Mouse (Mus musculus) MEL (cell line): ENCODE measurements around the gene Znfx1. TPM values are rescaled to one million over a fixed set of nuclear protein-coding genes. Genes with fewer than 3 reads are reported as not detected.

Source experiments
- DNase-seq: peaks from one replicate; pipeline ENCODE4 v3.0.0; 2011; ENCODE audit warnings: low read depth, low spot score
- H3K27ac ChIP-seq: 2 replicates; pipeline ENCODE4 v1.5.1; 2012; ENCODE audit warnings: low read depth, mild to moderate bottlenecking, control low read depth, low read length, moderate library complexity; ENCODE audit not compliant: control insufficient read depth
- H3K27me3 ChIP-seq, 2 experiments: fragments of 150-350 bp in 1 of 2; sonication (generic) in 1 of 2; 2 replicates each; pipeline ENCODE4 v1.6.1; 2012; ENCODE audit warnings: low read length in 2 of 2, mild to moderate bottlenecking in 2 of 2, improper control_type of control experiment in 1 of 2, moderate library complexity in 1 of 2; ENCODE audit not compliant: insufficient read depth in 2 of 2, control insufficient read depth in 1 of 2
- H3K36me3 ChIP-seq, 2 experiments: 2 replicates each; pipeline ENCODE4 v1.6.1; 2012 to 2014; ENCODE audit warnings: low read length in 2 of 2, improper control_type of control experiment in 1 of 2, inconsistent platforms in 1 of 2, mild to moderate bottlenecking in 1 of 2; ENCODE audit not compliant: insufficient read depth in 2 of 2, control insufficient read depth in 1 of 2
- H3K4me1 ChIP-seq, 2 experiments: fragments of 150-350 bp in 1 of 2; sonication (generic) in 1 of 2; 2 replicates each; pipeline ENCODE4 v1.6.1; 2012; ENCODE audit warnings: low read length in 2 of 2, improper control_type of control experiment in 1 of 2, mild to moderate bottlenecking in 1 of 2; ENCODE audit not compliant: insufficient read depth in 2 of 2, control insufficient read depth in 1 of 2
- H3K4me3 ChIP-seq, 2 experiments: fragments of 150-350 bp in 1 of 2; sonication (generic) in 1 of 2; 2 replicates each; pipeline ENCODE4 v1.5.1; 2012; ENCODE audit warnings: low read depth in 2 of 2, low read length in 2 of 2, mild to moderate bottlenecking in 2 of 2, moderate library complexity in 2 of 2, control low read depth in 1 of 2, improper control_type of control experiment in 1 of 2; ENCODE audit not compliant: control insufficient read depth in 1 of 2, insufficient read depth in 1 of 2
- H3K79me2 ChIP-seq: 2 replicates; pipeline ENCODE4 v1.6.1; 2012; ENCODE audit warnings: mild to moderate bottlenecking, low read length, moderate library complexity; ENCODE audit not compliant: control insufficient read depth, poor library complexity, insufficient read depth
- H3K9ac ChIP-seq: 2 replicates; pipeline ENCODE4 v1.6.1; 2012; ENCODE audit warnings: low read depth, mild to moderate bottlenecking, control low read depth, low read length, moderate library complexity; ENCODE audit not compliant: control insufficient read depth, poor library complexity, severe bottlenecking
- H3K9me3 ChIP-seq: fragments of 150-350 bp; sonication (generic); replicated peaks from 2 replicates; pipeline ENCODE4 v1.6.1; 2012; ENCODE audit warnings: mild to moderate bottlenecking, low read length, improper control_type of control experiment, moderate library complexity; ENCODE audit not compliant: insufficient read depth
- BHLHE40 ChIP-seq: IDR thresholded peaks from 2 replicates; pipeline ENCODE4 v1.6.1; 2012; ENCODE audit warnings: low read depth, mild to moderate bottlenecking, inconsistent platforms, low read length, improper control_type of control experiment, borderline replicate concordance
- CHD1 ChIP-seq: IDR thresholded peaks from 2 replicates; pipeline ENCODE4 v1.6.1; 2012; ENCODE audit warnings: low read depth, mild to moderate bottlenecking, inconsistent platforms, low read length, improper control_type of control experiment
- CTCF ChIP-seq, 3 experiments: IDR thresholded peaks in 2 of 3; conservative IDR thresholded peaks in 1 of 3; 2 replicates each; pipeline ENCODE4 v1.5.1; 2011 to 2012; ENCODE audit warnings: low read length in 3 of 3, low read depth in 2 of 3, mild to moderate bottlenecking in 2 of 3, improper control_type of control experiment in 1 of 3, inconsistent platforms in 1 of 3, mixed read lengths in 1 of 3, moderate library complexity in 1 of 3; ENCODE audit not compliant: control insufficient read depth in 1 of 3, insufficient read depth in 1 of 3, poor library complexity in 1 of 3, severe bottlenecking in 1 of 3
- ETS1 ChIP-seq: IDR thresholded peaks from 2 replicates; pipeline ENCODE4 v1.6.1; 2012; ENCODE audit warnings: low read depth, mild to moderate bottlenecking, inconsistent platforms, low read length, improper control_type of control experiment, moderate library complexity
- GABPA ChIP-seq: IDR thresholded peaks from 2 replicates; pipeline ENCODE4 v1.6.1; 2012; ENCODE audit warnings: low read depth, mild to moderate bottlenecking, inconsistent platforms, low read length, improper control_type of control experiment, moderate library complexity
- JUND ChIP-seq: IDR thresholded peaks from 2 replicates; pipeline ENCODE4 v1.6.1; 2011; ENCODE audit warnings: low read depth, mild to moderate bottlenecking, improper control_type of control experiment, low read length
- MAFK ChIP-seq: IDR thresholded peaks from 2 replicates; pipeline ENCODE4 v1.6.1; 2011; ENCODE audit warnings: low read depth, mild to moderate bottlenecking, low read length, improper control_type of control experiment, borderline replicate concordance
- MXI1 ChIP-seq: IDR thresholded peaks from 2 replicates; pipeline ENCODE4 v1.6.1; 2011; ENCODE audit warnings: mild to moderate bottlenecking, low read depth, low read length, improper control_type of control experiment
- MYB ChIP-seq: IDR thresholded peaks from 2 replicates; pipeline ENCODE4 v1.6.1; 2011; ENCODE audit warnings: mild to moderate bottlenecking, low read depth, low read length, improper control_type of control experiment
- MYC ChIP-seq: IDR thresholded peaks from 2 replicates; pipeline ENCODE4 v1.6.1; 2011; ENCODE audit warnings: low read depth, mild to moderate bottlenecking, low read length, improper control_type of control experiment, moderate library complexity
- NELFE ChIP-seq: IDR thresholded peaks from 2 replicates; pipeline ENCODE4 v1.6.1; 2011; ENCODE audit warnings: low read depth, low read length, improper control_type of control experiment
- NRF1 ChIP-seq: IDR thresholded peaks from 2 replicates; pipeline ENCODE4 v1.6.1; 2014; ENCODE audit warnings: low read depth, mild to moderate bottlenecking, inconsistent platforms, low read length, improper control_type of control experiment, moderate library complexity; ENCODE audit not compliant: poor library complexity, insufficient read depth, severe bottlenecking
- POLR2A ChIP-seq, 2 experiments: IDR thresholded peaks; 2 replicates each; pipeline ENCODE4 v1.6.1; 2011 to 2012; ENCODE audit warnings: low read length in 2 of 2, mild to moderate bottlenecking in 2 of 2, control low read depth in 1 of 2, improper control_type of control experiment in 1 of 2, low read depth in 1 of 2, moderate library complexity in 1 of 2; ENCODE audit not compliant: control insufficient read depth in 1 of 2, insufficient read depth in 1 of 2, poor library complexity in 1 of 2
- POLR2AphosphoS2 ChIP-seq: IDR thresholded peaks from 2 replicates; pipeline ENCODE4 v1.6.1; 2011; ENCODE audit warnings: low read length, improper control_type of control experiment
- RAD21 ChIP-seq: IDR thresholded peaks from 2 replicates; pipeline ENCODE4 v1.6.1; 2011; ENCODE audit warnings: mild to moderate bottlenecking, low read depth, low read length, improper control_type of control experiment
- RCOR1 ChIP-seq: IDR thresholded peaks from 2 replicates; pipeline ENCODE4 v1.6.1; 2012; ENCODE audit warnings: low read depth, mild to moderate bottlenecking, inconsistent platforms, low read length, improper control_type of control experiment
- SMC3 ChIP-seq: IDR thresholded peaks from 2 replicates; pipeline ENCODE4 v1.6.1; 2011; ENCODE audit warnings: low read depth, low read length, improper control_type of control experiment
- TAL1 ChIP-seq: IDR thresholded peaks from 2 replicates; pipeline ENCODE4 v1.6.1; 2012; ENCODE audit warnings: mild to moderate bottlenecking, inconsistent platforms, low read length, moderate library complexity, mixed read lengths
- TBP ChIP-seq: IDR thresholded peaks from 2 replicates; pipeline ENCODE4 v1.8.0; 2011; ENCODE audit warnings: low read depth, low read length, improper control_type of control experiment
- TCF12 ChIP-seq: IDR thresholded peaks from 2 replicates; pipeline ENCODE4 v1.6.1; 2014; ENCODE audit warnings: low read depth, mild to moderate bottlenecking, inconsistent platforms, low read length, improper control_type of control experiment, moderate library complexity
- UBTF ChIP-seq: IDR thresholded peaks from 2 replicates; pipeline ENCODE4 v1.6.1; 2012; ENCODE audit warnings: low read depth, mild to moderate bottlenecking, inconsistent platforms, low read length, improper control_type of control experiment, moderate library complexity, borderline replicate concordance; ENCODE audit not compliant: insufficient read depth
- USF1 ChIP-seq: IDR thresholded peaks from 2 replicates; pipeline ENCODE4 v1.6.1; 2014; ENCODE audit warnings: low read depth, mild to moderate bottlenecking, inconsistent platforms, low read length, improper control_type of control experiment, moderate library complexity
- ZKSCAN1 ChIP-seq: IDR thresholded peaks from 2 replicates; pipeline ENCODE4 v1.6.1; 2012; ENCODE audit warnings: low read depth, mild to moderate bottlenecking, inconsistent platforms, low read length, improper control_type of control experiment, moderate library complexity
- ZMIZ1 ChIP-seq: IDR thresholded peaks from 2 replicates; pipeline ENCODE4 v1.6.1; 2012; ENCODE audit warnings: low read depth, mild to moderate bottlenecking, inconsistent platforms, low read length, improper control_type of control experiment, moderate library complexity
- polyA plus RNA-seq, 2 experiments: library from polyadenylated mRNA; stranded (reverse) in 1 of 2; unstranded in 1 of 2; fragments of >175 nt in 1 of 2; fragments of >200 nt in 1 of 2; gene quantifications; 2 replicates each; pipeline versions ENCODE4 v1.2.1 to v1.2.4; 2012; ENCODE audit warnings: low replicate concordance in 2 of 2, low read depth in 1 of 2; ENCODE audit not compliant: insufficient read length in 2 of 2, insufficient read depth in 1 of 2, missing spikeins in 1 of 2
- total RNA-seq: library from RNA; depleted of rRNA; stranded (reverse); fragments of 300-350 nt; gene quantifications from 2 replicates; pipeline ENCODE4 v1.2.3, GENCODE M21; 2012

Gene Znfx1
- total and polyA plus RNA-seq, 3 experiments = 15.6 to 17.1 TPM; not detected in 1

- TF ChIP-seq MAFK = no peak
- TF ChIP-seq GABPA = no peak
- TF ChIP-seq MYC = 0 out of 2 replicates have a peak, but pooled peaks have one; percentile 11
- TF ChIP-seq ETS1 = peak; percentile 35
These were observed 67.6 kb downstream of the Znfx1 start (continued) for GRCm38 (mm10) chr2:166995021-166995795.

GRCm38 (mm10) chr2:166991945-166992344, 70.9 kb downstream of the Znfx1 start:
- no peak overlapping the region for H3K9ac ChIP-seq

GRCm38 (mm10) chr2:166990861-166991260, 72.0 kb downstream of the Znfx1 start:
- TF ChIP-seq RAD21 (no peak), SMC3 (0 out of 2 replicates have a peak, but pooled peaks have one; percentile 17), NRF1 (no peak), RCOR1 (no peak), ZKSCAN1 (no peak), NELFE (no peak), CTCF (IDR thresholded peaks at IDR 0.05 in 2 of 3, conservative IDR thresholded peaks at IDR 0.05 in 1 of 3; ENCODE audit: control insufficient read depth in 1 of 3, insufficient read depth in 1 of 3, low read depth in 2 of 3, low read length in 3 of 3, poor library complexity in 1 of 3, severe bottlenecking in 1 of 3) (peak in 1 of 3 experiments; percentile 9; a peak in 1 of 6 replicates), TAL1 (no peak)
- Histone ChIP-seq H3K4me3 (no peak overlapping the region), H3K36me3 (peaks cover 0 to 19% of the 10 kb centered on the region in 2 experiments; a peak in 2 of 4 replicates), H3K27ac (no peak overlapping the region), H3K4me1 (peaks cover 3 to 7% of the 10 kb centered on the region in 2 experiments; a peak in 3 of 4 replicates), H3K27me3 (no peaks in the 10 kb centered on the region), H3K9me3 (no peaks in the 10 kb centered on the region), H3K79me2 (peaks cover 78% of the 10 kb centered on the region), H3K9ac (no peak overlapping the region)
- DNase-seq = no peak

More at GRCm38 (mm10) chr2:166991945-166992344, 70.9 kb downstream of the Znfx1 start:
- H3K27ac ChIP-seq = no peak overlapping the region
- H3K4me1 ChIP-seq = peaks cover 3 to 7% of the 10 kb centered on the region in 2 experiments; a peak in 3 of 4 replicates
- no peak for DNase-seq
- no peaks in the 10 kb centered on the region for H3K9me3 ChIP-seq
- H3K36me3 ChIP-seq = peaks cover 0 to 19% of the 10 kb centered on the region in 2 experiments; a peak in 2 of 4 replicates
- TF ChIP-seq MXI1 (no peak), POLR2A (IDR thresholded peaks at IDR 0.05; ENCODE audit: control insufficient read depth in 1 of 2, insufficient read depth in 1 of 2, low read depth in 1 of 2, low read length in 2 of 2, poor library complexity in 1 of 2) (no peak), USF1 (no peak), CHD1 (no peak), JUND (no peak), RAD21 (no peak), MYC (no peak), UBTF (no peak), MYB (no peak), ZMIZ1 (no peak), TBP (no peak), TCF12 (no peak), MAFK (no peak), POLR2AphosphoS2 (no peak), BHLHE40 (no peak), SMC3 (no peak), CTCF (IDR thresholded peaks at IDR 0.05 in 2 of 3, conservative IDR thresholded peaks at IDR 0.05 in 1 of 3; ENCODE audit: control insufficient read depth in 1 of 3, insufficient read depth in 1 of 3, low read depth in 2 of 3, low read length in 3 of 3, poor library complexity in 1 of 3, severe bottlenecking in 1 of 3) (no peak)
- H3K4me3 ChIP-seq = no peak overlapping the region
- no peaks in the 10 kb centered on the region for H3K27me3 ChIP-seq
- peaks cover 71% of the 10 kb centered on the region for H3K79me2 ChIP-seq
